Mouse (Mus musculus): ENCODE data around the gene Siva1.

The Siva1 gene

GRCm38 (mm10) chr12:112644180-112644854 is at the start of gene Siva1:
Siva1 (plus strand) TSS chr12:112644679.
- DNase-seq (ENCODE audit: low spot score) = peak; percentile 99

GRCm38 (mm10) chr12:112594989-112595388 is 49.5 kb upstream of the Siva1 start:
- no peak for DNase-seq (ENCODE audit: low spot score)

- DNase-seq (ENCODE audit: low spot score) = no peak
Observed at GRCm38 (mm10) chr12:112595626-112596025, 48.9 kb upstream of the Siva1 start.

DNA sequence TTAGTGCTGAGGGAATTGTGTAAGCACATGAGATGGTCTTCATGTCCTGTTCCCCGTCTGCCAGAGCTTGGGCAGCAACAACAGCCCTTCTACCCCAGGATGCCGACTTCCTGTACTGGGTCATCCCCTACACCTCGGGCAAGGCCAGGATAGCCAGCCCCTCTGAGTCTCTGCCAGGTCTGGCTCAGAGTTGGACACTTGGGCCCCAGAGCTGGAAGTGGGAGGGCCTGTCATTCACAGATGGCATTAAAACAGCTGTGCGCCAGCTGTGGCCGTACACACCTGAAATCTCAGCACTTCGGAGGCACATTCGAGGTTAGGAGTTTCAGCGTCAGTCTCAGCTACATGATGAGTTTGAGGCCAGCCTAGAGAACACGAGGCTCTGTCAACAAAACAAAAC is 48.0 kb upstream of the Siva1 start:
- DNase-seq (ENCODE audit: low spot score) = no peak

DNA sequence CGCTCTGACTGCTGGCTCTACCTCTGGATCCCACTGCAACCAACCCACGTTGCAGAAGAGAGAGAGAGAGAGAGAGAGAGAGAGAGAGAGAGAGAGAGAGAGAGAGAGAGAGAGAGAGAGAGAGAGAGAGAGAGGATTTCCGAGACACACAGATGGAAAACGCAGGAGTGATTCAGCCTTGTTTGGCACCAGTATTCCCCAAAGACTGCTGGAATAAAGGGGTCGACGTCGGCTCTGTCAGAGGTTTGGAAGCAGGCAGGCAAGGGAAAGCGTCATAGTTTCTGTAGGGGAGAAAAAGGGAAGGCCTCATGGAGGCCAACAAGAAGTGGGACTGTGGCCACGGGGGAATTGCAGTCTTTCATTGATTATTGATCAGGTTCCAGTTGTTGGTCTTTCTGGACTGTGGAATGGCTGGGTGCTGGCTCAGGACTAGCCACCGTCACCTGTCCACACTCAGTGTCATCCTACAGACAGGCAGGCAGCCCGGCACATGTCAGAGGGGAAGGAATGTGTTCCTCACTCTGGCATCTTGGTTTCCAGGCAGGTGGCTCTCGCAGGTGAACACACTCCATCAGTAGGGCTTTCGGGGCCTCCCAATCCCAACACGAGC is 47.5 kb upstream of the Siva1 start:
- DNase-seq (ENCODE audit: low spot score) = no peak

DNA sequence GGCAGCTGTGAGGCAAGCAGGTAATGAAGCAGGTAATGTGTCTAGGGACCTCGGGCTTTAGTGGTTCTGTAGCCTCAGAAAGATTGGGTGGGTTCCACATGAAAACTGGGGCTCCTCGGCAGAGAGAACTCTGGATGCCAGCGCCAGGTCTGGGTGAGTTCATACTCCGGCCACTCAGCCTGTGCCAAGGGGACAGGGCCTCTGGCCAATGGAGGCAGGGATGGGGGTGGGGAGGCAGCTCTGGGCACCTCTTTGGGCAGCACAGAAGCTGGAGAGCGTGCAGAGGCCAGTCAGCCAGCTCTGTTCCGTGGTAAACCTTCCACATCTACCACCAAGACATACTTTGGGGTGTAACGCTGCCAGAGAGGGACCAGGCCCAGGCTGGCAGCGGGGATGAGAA is 46.9 kb upstream of the Siva1 start:
- DNase-seq (ENCODE audit: low spot score) = no peak

DNA sequence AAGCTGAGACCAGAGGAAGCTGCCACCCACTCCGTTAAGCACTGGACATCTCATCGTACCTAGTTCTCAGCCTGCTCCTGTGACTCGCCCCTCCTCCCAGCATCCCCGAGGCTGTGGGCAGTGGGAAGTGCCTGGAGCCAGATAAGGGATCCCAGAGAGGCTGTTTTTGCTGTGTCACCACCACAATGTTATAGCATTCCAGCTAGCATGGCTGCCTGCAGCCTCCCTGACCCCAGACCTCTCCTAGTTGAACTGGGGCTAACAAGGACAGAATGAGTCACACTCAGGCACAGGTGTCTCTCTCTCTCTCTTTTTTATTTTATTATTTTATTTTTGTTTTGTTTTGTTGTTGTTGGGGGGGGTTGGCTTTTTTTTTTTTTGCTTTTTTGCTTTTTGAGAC is 45.3 kb upstream of the Siva1 start:
- DNase-seq (ENCODE audit: low spot score) = no peak

DNA sequence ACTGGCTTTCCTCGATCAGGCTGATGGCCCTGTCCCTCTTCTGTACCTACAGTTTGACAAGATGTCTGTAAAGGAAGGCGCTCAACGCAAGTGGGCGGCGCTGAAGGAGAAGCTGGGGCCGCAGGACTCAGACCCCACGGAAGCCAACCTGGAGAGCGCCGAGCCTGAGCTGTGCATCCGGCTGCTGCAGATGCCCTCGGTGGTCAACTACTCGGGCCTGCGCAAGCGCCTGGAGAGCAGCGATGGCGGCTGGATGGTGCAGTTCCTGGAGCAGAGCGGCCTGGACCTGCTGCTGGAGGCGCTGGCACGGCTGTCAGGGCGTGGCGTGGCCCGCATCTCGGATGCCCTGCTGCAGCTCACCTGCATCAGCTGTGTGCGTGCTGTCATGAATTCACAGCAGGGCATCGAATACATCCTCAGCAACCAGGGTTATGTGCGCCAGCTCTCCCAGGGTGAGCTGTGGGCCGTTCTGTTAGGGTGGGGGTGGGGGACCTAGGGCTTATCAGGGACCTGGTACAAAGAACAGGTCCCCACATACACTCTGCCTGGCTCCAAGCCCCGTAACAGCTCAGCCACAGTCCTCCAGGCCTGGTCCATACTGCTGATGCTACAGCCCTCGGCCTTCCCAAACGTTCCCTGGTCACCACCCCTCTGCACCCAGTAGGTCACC is 44.4 kb upstream of the Siva1 start:
- no peak for DNase-seq (ENCODE audit: low spot score)

DNA sequence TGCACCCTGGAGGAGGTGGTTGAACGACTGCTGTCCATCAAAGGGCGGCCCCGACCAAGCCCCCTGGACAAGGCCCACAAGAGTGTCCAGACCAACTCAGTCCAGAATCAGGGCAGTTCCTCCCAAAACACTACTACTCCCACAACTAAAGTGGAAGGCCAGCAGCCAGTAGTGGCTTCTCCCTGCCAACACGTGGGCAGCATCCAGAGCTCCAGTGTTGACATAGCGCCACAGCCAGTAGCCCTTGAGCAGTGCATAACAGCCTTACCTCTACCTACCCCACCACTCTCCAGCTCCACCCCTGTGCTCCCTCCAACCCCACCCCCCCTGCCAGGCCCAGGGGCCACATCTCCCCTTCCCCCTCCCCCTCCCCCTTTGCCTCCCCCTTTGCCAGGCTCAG is 40.5 kb upstream of the Siva1 start:
- no peak for DNase-seq (ENCODE audit: low spot score)

GRCm38 (mm10) chr12:112604709-112605649 is 39.5 kb upstream of the Siva1 start:
- peak; percentile 69 for DNase-seq (ENCODE audit: low spot score)

DNA sequence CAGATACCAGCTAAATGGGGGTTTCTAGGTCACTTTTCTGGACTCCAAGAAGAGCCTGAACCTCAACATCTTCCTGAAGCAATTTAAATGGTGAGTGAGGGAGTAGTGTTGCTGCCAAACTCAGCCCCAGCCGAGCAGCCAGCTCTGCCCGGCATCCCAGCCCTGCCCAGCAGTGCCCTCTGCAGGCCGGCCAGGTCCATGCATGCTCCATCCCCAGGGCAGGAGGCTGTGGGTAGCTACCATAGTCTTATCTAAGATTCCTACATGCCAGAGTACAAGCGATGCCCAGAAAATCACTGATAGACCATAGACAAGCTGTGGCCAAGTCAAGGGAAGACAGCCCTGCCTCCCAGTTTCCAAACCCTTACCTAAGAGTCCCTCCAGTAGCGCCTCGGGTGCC is 38.7 kb upstream of the Siva1 start:
- peak; percentile 74 for DNase-seq (ENCODE audit: low spot score)

- DNase-seq (ENCODE audit: low spot score) = no peak
Observed at GRCm38 (mm10) chr12:112606998-112607397, 37.5 kb upstream of the Siva1 start.

DNA sequence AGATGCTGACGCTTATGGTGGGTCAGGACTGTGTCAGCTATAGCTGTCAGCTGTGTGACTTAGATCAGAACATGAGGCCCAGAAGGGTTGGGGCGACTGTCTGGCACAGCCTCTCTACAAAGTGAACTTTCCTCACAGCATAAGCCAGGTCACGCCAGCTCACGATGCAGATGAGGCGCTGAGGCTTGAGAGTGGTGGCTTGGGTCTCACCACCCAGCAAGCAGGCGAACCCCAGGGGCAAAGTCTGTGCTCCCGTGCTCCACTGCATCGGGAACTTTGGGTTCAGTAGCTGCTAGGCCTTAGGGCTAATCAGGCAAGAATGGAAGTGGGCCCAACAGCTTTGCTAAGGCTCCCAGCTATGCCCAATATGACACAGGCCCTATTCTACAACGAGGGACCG is 35.4 kb upstream of the Siva1 start:
- DNase-seq (ENCODE audit: low spot score) = no peak

DNA sequence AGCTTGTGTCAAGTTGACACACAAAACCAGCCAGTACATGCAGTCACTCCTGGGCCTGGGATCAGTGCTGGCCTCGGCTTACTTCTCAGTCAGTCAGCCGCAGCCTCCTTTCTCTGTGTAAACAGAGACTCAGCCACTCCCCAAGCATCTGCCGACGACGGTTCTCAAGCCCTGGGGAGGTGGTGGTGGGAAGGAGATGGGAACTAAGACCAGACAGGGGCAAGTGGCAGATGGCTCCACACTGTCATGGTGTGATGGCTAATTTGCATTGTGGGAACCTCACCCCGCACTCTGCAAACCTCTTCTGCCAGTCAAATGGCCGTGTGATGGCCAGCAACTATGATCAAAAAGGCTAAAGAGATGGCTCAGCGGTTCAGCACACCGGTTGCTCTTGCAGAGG is 27.8 kb upstream of the Siva1 start:
- no peak for DNase-seq (ENCODE audit: low spot score)

DNA sequence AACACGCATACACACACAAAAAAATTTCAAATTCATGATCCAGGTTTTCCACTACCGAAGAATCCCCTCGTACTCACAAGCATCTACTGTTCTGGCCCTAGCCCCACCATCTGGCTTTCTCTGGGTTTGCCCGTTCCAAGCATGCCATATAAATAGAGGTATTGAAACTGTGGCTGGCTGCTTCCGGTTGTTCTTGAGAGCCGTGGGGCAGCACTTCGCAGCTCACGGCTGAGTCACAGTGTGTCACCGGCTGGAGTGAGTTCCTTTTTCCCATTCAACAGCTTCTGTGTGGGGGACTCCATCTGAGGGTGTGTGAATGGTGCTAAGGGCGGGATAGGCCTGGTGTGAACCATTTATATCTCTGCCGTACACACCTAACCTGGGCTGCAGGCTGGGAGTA is 27.3 kb upstream of the Siva1 start:
- DNase-seq (ENCODE audit: low spot score) = no peak

- DNase-seq (ENCODE audit: low spot score) = peak; percentile 85
Observed at GRCm38 (mm10) chr12:112617898-112618380, 26.5 kb upstream of the Siva1 start.

DNA sequence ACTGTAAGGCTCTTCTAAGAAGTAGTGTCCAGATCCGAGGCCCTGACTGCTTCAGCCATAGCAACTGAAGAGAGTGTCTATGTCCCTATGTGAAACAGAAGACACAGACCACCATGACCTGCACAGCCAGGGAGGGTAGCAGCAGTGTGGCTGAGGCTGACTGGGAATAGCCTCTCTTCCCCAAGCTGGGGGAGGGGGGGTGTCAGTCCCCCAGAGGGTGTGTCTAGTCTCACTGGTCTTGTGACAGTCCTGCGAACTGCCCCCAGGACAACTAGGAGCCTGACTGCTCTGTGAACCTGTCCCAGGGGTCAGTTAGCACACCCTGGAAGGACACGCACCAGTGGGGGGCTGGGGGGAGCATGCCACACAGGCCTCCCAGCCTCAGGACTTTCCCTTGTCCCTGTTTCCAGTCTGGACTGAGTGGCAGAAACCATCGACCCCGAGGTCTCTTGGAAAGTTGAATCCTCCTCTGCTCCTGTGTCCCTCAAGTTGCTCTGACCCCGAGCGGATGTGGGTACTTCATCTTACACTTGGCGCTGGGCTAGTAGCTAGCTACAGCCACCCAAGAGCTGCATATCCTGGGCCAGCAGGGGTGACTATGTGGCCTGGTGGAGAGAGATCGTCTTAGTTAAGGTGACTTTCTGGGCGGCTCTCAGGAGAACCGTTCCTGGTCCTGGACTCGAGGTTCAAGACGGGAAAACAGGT is 25.3 kb upstream of the Siva1 start:
- DNase-seq (ENCODE audit: low spot score) = no peak

- DNase-seq (ENCODE audit: low spot score) = peak; percentile 73
Observed at GRCm38 (mm10) chr12:112619686-112620353, 24.7 kb upstream of the Siva1 start, which contains the start of gene Adssl1. Adssl1 (plus strand) TSS chr12:112620045.

DNA sequence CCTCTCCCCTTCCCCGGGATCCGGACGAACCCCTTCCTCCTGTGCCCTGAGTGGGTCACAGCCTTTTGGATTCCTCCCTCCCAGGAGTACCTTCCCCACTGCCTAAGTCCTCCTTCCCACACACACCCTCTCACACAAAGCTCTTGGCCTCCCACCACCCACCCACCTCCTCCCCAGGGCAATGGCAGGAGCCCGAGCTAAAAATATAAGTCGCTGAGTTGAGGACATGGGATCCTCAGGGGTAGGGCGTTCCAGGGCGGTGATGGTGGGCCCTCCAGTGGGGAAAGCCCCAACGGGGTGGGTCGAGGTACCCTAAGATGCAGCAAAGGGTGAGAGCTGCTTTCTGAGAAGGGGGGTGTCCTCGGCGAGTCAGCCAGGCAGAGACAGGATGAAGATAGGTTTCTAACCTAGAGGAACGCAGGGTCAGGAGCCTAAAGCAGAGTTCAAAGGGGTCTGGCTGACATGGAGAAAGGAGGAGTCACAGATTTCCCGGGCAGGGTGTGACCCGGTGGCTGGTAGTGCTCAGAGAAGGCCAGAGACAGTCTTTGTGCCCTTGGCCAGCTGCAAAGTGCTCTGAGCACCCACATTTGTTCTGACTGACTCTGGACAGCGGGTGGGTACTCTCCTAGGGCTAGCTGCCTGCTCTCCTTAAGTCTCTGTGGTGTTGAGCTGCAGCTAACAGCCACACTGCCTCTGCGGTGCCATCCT is 24.0 kb upstream of the Siva1 start:
- no peak for DNase-seq (ENCODE audit: low spot score)

DNA sequence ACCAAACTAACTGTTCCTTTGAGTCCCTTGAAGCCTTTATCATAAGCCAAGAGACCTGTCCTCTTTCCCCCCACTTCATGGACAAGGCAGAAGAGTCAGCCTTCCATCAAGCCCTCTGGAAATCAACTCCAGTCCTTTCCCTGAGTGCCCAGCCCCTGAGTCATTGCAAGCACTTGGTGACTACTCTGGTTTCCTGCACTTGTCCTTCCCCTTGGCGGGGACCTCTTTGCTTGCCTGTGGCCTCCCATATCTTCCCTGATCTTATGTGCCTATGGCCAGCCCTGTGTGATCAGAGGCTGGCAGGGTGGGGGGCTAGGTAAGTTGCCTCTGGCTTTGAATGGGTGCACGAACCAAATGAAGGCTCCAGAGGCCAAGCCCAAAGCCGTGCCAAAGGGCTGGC is 22.6 kb upstream of the Siva1 start:
- DNase-seq (ENCODE audit: low spot score) = no peak

Data from retina, embryonic 14.5 days (tissue).